Mouse (Mus musculus): ENCODE measurements around the gene Dnajc6.

The Dnajc6 gene

DNA sequence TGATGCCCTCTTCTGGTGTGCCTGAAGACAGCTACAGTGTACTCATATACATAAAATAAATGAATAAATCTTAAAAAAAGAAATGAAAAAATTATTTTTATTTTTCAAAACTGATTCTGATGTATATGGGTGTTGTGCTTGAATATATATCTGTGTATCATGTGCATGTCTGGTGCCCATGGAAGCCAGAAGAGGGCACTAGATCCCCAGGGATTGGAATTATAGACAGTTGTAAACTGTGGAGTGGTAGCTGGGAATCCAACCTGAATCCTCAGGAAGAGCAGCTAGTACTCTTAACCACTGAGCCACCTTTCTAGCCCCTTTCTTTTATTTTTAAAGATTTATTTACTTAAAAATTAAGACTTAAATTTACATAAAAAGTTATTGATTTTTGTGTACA is 9.9 kb downstream of the Dnajc6 start:
- peak; percentile 71 for DNase-seq (ENCODE audit: low read depth, low spot score)

DNA sequence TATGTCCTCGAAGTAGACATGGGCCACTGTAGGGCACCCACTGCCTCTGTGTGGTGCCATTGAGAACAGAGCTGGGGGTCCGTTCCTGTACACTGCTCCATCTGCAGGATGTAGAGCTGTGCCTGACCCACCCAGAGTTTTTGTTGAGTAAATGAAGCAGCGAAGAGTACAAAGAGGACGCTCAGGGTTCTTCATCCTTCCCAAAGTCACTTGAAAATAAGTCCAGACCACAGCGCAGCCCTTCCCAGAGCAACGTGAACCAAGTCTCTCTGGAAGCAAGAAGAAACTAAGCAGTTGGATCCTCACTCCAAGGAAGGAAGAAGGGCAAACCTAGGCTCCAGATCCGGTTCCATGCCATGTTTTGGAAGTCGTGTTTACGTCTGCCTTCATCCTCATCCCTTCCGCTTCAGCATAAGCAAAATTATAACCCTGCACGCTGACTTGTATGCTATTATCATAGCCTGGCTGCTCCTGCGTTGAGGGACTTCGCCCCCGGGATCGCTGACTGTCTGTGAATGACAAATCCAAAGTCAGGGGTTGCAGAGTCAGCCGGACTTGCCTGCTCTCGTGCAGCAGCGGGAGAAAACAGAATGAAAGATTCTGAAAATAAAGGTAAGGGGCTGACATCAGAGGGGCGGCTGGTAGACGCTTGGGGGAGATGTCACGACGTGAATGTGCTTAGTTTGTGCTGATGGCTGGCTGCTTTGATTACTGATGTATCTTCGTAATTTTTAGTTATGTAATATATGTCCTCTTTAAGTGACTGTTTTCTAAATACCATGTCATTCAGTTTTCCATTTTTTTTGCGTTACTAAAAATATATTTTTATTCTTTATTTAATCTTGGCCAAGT is 11.3 kb downstream of the Dnajc6 start:
- peak; percentile 87 for DNase-seq (ENCODE audit: low read depth, low spot score)

DNA sequence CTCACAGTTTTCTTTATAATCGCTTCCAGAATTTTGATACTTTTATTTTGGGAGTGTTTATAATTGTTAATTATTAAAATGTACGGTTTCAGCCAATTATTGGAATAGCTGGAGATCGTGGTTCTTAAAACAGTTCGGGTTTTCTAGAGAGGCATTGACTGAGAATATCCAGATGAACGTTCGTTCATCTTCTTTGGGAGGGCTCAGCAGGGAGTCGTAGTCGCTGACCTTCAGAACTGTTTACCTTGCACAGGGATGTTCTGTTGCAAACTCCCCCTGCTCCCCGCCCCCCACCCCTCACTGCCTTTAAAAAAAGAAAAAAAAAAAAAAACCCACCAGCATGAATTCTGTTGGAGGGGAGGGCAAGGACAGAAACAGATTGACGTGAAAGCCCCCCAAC is 12.0 kb downstream of the Dnajc6 start:
- peak; percentile 86 for DNase-seq (ENCODE audit: low read depth, low spot score)

DNA sequence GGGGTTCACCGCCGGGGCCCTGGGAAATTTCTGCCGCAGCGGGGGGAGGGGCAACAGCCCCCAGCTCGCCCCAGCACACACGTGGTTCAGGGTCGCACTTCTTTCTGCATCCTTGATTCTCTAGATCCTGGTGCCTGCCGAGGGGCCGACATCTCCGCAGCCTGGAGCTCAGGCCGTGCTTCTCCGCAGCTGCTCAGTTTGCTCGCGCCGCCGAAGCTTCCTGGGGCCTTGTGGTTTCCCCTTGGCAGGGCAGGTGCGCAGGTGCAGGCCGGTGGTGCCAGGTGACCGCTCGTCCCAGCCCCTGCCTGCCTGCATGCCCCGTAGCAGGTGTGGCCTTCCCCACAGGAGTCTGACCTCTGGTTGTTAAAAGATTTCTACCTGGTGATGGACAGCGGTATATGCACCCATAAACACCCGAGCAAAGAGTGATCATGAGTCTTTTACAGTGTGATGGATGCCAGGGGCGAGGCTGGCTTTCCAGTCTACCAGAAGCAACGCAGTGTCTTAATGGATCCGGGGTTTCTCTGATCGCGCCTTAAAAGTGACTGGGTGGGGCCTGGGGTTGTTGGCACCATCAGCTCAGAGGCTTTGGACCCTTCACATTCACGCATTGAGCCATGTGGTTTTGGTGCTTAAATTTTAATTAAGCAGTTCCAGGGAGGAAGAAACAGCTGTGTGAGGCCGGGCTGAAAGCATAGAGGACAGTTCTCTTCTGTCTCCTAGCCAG is 12.6 kb downstream of the Dnajc6 start:
- DNase-seq (ENCODE audit: low read depth, low spot score): peak; percentile 79

DNA sequence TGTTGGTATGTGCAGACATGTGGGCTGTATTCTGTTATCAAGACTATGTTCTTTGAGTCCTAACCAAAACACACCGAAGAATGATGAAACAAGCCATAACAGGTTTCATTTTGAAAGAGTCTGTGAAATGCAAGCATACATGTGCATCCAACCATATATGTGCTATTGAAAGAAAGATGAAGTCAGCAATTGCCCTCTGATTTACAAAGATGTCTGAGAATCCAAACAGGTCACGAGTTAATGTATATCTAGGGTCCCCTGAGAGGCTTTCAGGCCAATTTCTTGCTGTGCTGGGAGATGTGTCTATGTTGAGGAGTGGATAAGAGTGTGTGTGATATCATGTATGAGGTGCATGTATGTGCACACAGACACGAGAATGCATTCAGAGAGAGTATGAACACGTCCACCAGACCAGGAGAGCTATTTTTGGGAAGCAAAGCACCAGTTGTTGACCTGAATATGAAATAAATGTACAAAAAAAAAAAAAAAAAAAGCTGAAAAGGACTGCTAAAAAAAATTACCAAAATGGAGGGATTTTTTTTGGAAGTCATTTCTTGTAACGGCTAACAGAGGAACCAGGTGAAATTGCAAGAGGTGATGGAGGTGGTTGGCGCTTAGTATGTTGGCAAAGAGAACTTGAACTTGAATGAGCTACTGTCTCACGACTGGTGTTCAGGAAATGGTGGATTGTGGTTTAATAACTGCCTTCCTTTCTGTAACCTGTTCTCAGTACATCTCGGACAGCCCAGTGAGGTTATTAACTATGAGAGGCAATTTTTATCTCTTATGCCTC is 13.9 kb downstream of the Dnajc6 start:
- no peak for DNase-seq (ENCODE audit: low read depth, low spot score)

DNA sequence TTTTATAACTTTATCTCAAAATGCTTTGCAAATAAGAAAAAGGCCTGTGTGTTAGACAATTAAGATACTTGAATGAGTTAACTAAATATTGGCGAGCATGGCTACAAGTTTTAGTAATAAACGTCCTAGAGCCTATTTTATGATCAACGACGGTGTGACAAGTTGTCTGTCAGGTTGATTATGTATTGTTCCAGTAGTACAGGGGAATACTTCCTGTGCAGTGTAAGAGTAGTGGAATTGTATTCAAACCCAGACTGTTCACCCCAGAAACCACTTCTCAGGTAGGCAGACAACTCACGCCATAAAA is 14.4 kb downstream of the Dnajc6 start:
- DNase-seq (ENCODE audit: low read depth, low spot score): no peak

DNA sequence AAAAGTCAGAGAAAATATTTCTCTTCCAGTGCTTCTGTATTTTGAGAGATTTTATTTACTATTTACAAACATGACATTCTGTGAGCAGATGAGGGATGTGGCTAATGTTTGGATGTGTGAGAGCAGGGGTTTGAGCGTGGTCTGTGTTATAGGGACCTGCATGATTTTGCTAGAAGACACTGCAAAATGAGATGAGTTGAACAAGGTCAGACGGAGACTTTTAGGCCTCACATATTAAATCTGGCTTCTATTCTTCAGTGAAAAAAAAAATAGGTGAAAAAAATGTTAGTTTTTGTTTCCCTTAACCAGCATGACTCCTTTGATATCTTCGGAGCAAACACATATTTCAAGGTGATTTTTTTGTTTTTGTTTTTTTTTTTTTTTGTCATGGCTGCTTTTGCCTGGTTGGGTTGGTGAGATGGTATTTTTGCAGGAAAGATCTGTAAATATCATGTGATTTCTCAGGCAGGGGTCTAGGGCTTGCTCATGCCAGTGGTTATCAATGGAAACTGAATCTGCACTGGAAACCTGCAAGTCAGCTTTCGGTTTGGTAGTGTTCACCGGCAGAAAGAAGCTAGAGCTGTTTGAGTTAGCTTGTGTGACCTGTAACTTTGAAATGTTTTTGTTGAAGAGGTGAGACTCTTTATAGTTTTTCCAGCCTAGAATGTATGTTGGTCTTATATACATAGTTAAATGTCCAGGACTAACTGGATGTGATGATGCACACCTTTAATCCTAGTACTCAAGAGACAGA is 15.5 kb downstream of the Dnajc6 start:
- no peak for DNase-seq (ENCODE audit: low read depth, low spot score)

DNA sequence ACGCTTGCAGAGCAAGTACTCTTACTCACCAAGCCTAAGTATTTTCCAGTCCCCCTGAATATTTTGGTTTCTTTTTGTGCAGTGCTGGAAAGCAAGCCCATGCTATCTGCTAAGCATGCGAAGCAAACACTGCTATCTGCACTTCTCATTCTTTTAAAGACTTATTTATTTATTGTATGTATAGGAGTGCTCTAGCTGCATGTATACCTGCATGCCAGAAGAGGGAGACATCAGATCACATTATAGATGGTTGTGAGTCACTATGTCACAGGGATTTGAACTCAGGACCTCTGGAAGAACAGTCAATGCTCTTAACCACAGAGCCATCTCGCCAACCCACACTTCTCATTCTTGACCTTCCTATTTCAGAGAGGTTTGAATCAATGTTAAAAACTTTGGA is 16.8 kb downstream of the Dnajc6 start:
- DNase-seq (ENCODE audit: low read depth, low spot score): no peak

DNA sequence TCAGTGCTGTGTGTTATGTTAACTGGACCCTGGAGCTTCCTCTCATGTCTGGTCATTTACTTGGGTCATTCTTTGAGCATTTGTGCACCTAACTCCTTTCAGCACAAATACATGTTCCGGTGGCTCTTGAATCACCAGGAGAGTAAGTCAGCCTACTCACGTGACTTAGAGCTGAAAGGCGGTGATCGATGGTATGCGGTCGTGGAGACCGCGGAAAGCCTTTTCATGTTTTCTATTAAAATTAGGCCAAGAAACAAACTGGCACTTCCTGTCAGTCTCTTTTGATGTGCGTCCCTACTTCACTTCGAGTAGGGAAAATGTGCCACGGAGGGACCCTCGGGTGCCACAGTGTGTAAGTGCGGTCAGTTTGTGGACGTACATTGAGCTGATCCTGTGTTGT is 19.4 kb downstream of the Dnajc6 start:
- DNase-seq (ENCODE audit: low read depth, low spot score): peak; percentile 56

DNA sequence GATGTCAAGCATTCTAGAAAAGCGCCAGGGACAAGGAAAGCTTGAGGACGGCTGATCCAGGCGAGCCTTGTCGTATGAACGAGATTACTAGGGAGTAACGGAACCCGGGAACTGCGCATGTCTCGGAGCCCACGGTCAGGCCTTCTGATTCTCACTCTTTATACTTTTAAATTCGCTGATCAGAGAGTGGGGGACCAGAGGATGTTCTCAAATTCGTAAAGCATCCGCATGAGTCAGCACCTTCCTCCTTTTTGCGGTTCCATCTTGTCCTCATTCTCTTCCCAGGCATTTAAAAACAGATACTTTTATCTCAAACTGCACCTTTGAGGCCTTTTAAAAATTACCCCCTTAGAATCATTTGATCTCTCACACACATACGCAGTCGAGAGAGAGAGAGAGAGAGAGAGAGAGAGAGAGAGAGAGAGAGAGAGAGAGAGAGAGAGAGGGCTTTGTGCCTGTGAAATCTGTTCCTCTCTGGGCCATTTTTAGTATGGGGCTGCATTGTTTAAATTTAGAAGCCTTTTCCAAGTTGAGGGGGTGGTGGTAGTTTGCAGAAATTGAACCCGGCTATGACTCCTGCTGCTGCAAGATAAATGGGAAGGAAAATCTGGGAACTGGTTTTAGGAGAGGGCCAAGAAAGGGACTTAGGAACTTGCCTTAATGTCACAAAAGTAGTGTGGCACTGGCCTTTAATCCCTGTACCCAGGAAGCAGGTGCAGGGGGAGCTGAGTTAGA is 20.2 kb downstream of the Dnajc6 start:
- peak; percentile 40 for DNase-seq (ENCODE audit: low read depth, low spot score)

DNA sequence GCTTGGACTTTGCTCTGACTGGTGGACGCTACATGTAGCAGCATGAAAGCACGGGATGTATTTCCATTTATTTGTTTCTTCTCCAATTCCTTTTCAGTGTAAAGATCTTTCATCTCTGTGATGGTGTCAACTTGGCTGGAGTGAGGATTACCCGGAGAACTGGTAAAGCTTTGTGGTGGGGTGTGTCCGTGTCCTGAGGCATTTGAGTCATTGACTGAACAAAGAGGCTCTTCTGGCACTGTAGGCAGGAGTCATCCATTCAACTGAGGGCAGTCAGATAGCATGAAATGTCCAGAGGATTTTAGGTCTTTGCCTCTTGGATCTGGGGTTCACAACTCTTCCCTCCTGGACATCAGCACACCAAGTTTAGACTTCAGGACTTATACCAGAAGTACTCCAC is 35.5 kb downstream of the Dnajc6 start:
- DNase-seq (ENCODE audit: low read depth, low spot score): peak; percentile 34

DNA sequence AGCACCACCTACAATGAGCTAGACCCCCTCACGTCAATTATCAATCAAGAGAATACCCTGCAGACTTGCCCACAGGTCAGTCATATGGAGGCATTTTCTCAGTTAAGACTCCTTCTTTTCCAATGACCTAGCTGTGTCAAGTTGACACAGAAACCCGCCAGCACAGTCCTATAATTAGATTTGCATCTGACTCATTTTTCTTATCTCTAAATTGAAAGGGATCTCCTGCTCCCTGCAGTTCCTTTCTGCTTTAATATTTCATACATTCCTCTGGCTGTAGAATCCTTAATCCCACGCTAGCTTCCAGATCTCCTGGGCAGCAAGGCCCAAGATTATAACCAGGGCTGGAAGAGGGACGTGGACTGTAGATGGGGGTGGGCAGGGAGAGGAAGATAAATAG is 44.1 kb downstream of the Dnajc6 start:
- no peak for DNase-seq (ENCODE audit: low read depth, low spot score)

DNA sequence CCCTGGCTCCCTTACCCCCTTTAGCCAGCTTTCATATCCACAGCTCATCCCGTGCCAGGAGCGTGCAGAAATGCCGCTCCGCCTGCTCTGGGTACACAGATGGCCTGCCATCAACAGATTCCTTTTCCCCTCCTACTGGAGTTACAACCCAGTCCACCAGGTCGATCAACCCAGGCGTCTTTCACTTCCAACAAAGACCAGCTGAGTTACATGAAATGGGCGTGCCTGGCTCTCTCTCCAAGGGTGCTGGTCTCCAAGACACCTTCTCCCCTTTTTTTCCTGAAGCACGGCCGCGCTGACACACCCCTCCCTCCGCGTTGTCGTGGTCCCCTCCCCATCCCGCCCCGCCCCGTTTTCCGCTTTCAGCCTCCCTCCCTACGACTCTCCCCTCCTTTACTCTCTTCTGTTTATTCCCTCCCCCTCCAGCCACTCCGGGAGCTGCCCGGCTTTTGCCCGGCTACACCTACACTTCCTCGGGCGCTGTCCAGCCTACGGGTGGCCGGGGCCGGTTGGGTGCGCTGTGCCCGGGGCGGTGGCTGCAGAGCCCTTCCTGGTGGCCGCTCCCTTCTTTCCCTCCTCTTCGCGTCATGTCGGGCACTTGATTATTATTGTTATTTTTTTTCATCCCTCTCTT is 53.6 kb downstream of the Dnajc6 start:
- peak; percentile 86 for DNase-seq (ENCODE audit: low read depth, low spot score)

DNA sequence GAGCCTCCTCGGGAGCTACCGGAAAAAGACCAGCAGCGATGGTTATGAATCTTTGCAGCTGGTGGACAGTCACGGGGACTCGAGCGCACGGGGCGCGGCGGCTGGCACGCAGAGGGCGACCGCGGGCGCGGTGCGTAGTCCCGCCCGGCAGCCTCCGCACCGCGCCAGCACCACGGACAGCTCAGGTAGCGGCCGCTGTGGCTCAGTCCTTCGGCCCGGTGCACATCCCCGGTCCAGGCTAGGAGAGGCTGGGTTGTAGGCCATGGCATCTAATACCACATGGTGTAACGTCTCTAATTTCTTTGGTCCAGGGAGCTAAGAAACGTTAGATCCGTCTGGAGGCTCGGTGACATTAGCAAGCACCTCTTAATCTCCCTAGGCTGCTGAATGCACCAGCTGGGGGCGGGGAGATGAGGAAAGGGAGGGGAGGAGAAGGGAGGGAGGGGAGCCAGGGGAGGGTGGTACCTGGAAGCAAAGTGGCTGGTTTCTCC is 54.3 kb downstream of the Dnajc6 start:
- DNase-seq (ENCODE audit: low read depth, low spot score): peak; percentile 89

DNA sequence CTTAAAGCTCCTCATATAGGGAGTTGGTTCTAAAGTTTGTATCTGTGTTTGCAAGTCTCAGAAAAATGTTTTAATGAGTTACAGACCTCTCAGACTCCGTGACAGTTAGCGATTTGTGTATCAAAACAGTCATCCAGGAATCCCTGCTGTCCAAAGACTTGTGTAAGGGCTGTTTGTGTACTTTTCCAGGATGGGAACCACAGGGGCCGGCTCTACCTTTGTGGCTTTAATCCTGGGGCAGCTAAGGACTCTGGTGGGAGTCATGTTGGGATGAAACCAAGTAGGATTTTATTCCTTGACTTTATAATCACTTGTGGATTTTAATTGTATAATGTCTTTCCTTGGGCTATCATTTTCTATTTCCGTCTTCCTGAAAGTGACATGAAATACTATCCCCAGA is 55.0 kb downstream of the Dnajc6 start:
- DNase-seq (ENCODE audit: low read depth, low spot score): no peak

DNA sequence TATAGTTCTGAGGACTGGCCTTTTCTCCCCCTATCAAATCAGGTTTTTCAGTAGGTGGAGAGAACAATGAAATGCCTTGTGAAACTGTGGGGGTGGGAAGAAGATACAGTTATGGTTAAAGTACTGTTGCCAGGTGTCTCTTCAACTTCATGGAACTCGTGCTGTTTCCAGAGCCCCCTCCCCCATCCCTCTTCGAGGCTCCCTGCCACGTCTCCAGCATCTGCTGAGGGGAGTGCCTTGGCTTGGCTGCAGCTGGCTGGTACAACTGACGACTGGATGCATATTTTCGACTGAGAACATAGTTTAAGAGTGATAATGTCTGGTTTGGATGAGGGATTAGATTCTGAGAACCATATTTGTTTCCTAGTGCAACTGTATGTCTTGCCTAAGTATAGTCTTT is 55.9 kb downstream of the Dnajc6 start:
- DNase-seq (ENCODE audit: low read depth, low spot score): no peak

DNA sequence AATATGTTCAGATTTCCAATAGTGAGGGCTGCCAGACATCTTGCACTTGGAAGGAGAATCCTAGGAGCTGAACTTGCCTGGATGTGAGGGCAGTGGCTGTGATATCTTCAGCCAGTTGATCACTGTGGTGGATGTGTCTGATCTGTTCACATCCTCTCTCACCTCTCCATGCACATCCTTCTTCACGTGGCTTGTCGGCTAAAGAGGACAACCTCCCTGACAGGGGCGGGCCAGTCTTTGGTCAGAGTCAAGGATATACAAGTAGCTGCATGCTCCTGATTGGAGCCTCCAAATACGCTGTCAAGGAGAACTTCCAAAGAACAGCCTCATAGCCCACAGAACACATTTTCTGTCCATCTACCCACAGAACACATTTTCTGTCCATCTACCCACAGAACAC is 58.6 kb downstream of the Dnajc6 start:
- no peak for DNase-seq (ENCODE audit: low read depth, low spot score)

DNA sequence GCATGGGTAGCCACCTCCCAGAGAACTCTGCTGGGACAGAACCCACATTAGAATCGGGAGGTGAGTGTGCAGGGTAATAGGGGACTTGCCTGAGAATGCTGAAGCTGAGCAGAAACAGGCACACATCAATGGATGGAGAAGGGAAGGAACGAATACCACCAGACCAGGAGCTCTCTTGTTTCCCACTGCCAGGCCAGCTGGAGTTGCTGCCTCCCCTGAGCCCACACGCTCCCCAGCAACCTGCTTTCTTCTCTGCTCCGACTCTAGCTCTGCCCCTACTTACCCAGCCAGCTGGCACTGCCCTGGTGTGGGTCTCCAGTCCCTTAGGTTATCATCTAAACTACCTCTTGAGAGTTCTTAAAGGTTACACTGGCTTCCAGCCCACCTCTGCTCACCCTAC is 63.7 kb downstream of the Dnajc6 start:
- no peak for DNase-seq (ENCODE audit: low read depth, low spot score)

DNA sequence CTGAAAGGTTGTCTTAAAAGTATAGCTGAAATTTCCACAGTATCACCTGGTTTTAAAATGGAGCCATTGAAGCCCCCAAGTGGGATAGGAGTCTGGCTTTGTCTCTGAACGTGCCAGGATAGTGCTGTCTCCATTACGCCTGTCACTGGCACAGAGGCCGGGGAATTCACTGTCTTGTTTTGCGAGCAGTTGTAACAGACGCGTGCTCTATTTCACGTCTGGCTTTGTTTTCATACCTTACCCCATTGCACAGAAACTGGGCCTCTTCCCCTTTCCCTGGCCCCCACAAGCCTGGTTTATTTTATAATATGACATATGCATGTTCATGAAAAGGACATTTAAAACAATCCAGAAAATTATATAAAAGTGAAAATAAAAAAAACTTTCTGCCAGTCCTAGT is 66.4 kb downstream of the Dnajc6 start:
- DNase-seq (ENCODE audit: low read depth, low spot score): no peak

DNA sequence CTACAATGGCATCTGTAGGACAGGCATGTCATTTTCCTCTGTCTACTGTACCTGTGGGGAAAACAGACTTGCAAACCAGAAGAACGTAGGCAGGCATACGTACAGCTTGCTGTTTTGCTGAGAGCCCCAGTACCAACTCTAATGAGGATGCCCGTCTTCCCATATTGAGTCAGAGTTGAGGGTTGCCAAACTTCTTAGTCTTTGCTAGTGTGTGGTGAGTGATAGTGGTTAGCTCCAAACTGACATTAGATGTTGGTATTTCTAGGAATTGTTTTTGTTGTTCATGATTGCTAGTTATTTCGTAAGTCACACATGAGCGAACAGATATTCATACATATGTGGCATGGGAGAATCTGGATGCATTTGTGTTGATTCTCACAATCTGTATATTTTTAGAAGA is 67.2 kb downstream of the Dnajc6 start:
- DNase-seq (ENCODE audit: low read depth, low spot score): no peak
